Mouse (Mus musculus): Measurements from ENCODE around the gene Mllt3.
A peak's percentile ranks its signal among the peaks of the same experiment; 100 is the strongest.

Gene Mllt3

DNA sequence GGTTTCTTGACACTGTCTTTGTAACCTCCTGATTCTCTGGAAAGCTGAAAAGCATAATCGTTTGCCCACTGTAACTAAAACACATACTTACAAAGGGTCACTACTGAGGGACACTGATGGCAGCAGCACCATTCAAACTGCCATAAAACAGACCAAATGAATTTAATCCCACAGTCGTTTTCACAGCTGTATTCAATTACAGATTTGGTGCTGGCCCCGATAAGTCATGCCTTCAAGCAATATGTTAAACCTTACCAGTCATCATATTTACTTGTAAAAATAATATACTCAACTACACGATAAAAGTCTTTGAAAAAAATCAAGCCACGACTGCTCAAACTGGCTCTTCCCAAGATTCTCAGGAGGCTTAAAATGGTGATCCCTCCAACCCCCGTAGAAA, 83.7 kb downstream of the Mllt3 start:
- DNase-seq (ENCODE audit: low spot score), result no peak

DNA sequence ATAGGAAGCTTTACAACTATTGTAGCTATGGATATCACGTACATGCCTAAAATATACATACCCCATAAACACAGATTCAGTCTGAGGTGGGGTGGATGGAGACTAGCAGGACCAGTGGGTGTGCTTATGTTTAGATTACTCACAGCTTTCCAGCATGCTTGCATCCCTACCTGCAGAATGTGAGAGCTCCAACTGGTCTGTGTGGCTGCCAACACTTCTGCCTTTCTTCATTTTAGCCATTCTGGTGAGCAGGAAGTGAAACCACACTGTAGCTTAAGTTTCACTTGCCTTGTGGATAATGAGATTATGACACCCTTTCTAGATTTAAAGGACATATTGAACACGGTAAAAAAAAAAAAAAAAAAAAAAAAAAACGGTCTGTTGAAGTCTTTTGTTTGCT, 88.8 kb downstream of the Mllt3 start:
- no peak for DNase-seq (ENCODE audit: low spot score)

DNA sequence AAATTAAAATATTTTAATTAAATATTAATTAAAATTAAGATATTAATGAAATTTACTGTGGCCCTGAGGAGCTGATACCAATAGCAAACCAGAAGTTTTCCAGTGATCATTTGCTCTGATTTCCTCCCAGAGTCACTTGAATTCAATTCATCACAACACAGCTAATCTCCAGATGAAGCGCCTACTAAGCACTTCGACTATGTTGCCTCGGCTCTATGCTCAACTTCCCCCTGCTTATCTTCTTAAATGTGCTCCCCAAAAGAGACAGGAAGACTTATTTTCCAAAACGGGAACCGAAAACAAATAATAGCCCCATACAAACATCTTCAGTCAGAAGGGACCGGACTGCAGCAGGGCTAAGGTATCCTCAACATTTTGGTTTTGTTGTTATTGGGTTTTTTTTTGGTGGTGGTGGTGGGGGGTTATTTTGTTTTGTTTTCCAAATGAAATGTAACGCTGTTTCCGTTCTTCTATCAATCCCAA, 90.2 kb downstream of the Mllt3 start:
- DNase-seq (ENCODE audit: low spot score), result no peak

DNA sequence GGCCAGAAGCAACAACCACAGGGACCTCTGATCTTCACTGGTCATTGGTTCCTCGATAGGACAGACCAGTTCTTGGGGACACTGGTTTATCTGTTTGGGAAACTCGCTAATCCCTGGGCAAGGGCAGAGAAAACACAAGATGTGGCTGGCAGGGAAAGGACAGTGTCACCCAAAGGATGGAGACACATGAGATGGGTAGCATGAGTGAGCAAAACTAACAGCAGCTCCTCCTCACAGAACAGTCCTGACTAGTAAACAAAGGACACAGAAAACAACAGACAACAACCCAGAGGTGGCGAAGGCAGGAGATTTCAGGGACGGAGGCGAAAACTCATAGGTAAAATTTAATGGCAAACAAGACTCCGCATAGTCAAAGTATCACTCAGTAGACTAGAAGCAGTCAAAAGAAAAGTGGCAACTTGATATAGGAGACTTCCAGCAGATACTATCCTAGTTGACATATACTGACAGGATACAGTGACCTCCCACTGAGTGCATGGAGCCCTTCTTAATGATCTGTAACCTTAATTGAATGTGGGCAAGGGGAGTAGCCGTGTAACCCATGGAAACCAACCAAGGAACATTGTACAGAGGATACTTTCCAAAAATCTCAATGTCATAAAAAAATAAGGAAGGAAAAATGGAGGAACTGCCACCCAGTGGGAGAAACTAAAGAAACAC, 93.5 kb downstream of the Mllt3 start:
- no peak for DNase-seq (ENCODE audit: low spot score)

DNA sequence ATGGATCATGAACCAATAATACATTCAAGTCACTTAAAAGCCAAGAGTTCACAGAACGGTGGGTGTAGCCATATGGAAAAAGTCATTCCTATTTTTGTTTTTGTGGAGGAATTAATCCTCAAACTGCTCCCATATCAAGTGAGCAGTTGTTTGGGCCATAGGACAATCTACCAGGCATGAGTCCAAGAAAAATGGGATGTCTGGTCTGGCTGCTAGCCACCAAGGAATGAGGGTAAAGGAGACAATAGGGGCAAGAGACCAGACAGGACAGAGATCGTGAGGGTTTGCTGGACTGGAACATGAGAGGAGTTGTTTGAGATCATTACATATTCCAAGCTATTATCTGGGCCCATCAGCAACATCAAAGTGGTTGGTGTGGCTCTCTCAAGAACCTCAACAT, 96.8 kb downstream of the Mllt3 start:
- DNase-seq (ENCODE audit: low spot score), result no peak

DNA sequence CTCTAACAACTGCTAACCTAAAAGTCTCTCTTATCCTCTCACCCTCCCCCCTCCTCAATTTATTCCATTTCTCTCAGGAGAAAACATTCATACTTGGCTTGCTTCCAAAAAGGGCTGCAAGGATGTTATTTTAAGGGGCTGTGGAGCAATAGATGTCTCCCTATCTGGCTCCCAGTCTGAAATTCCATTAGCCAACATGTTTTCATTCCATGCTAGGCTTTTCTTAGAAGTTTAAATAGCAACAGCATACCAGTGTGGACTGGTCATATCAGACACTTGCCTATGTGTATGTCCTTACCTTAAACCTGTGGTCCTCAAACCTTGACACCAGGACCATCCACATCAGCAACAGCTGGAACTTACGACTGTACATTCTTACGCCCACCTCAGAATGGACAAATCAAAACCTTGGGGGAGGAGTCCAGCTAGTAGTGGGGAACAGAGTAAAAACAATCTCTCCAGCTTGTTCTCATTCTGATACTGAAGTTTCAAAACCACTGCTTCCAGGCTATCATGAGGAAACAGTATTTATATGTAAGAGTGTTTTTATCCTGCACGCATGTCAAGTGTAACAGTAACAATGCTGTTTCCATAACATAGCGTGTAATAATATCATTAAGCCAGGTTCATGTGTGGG, 99.3 kb downstream of the Mllt3 start:
- peak; percentile 21 for DNase-seq (ENCODE audit: low spot score)

DNA sequence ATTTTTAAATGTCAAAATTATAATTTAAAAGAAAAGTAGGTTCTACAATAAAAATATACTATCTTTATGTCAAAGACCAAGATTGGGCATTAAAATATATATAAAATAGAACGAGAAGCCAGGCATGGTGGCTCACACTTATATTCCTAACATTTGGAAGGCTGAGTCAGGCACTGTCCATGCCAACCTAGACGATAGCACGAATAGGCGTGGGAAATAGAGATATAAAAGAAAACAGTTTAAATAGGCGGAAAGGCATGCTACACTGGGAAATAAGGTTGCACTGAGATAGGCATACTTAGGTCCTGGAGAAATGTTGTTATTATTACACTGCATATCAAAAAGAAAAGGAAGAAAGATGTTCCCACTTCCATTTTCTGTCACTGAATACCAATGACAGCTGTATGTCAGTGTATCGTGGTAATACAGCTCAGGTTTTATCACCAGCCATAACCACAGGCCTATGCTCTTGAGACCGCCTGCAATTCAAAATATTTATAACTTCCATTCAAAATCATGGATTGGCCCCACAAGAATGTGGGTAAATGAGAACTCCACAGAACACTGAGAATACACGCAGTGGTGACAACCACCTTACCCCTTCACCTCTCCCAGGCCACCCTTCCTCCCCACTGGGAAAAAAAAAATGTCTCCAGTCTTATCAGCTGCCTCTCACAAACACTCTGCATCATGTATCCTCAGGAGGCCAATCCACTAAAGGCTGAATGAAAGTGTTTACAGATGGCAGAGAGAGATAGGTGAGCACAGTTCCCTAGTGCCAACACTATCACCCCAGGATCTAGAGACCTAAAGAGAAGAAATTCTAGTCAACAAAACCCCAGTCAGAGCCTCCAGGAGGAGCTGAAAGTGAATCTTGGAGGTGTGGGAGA, 102.6 kb downstream of the Mllt3 start:
- DNase-seq (ENCODE audit: low spot score), result no peak

DNA sequence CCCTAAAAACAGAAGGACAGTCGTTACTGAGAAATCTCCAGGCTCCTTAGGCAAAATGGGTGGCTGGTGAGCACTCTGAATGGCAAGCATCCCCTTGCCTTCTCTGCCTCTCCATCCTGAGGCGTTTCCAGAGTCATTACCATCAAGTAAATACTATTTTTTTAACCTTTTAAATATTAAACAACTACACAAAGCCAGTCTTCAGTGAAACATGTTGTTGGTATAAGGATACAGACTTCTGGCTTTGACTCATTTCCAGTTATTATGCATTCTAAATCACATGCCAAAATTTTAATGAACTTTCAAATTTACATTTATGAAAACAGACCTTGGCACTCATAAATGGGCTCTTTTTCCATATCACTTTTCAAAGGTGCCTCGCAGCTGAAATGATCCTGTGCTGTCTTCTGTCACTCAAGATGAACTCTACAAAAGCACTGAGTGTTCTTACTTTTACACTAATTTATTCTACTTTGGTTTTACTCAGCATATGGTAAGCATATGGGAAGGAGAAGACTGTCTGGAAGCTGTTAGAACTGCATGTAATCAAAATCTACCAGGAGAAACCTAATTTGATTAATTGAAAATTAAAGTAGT, 104.5 kb downstream of the Mllt3 start:
- DNase-seq (ENCODE audit: low spot score), result no peak

DNA sequence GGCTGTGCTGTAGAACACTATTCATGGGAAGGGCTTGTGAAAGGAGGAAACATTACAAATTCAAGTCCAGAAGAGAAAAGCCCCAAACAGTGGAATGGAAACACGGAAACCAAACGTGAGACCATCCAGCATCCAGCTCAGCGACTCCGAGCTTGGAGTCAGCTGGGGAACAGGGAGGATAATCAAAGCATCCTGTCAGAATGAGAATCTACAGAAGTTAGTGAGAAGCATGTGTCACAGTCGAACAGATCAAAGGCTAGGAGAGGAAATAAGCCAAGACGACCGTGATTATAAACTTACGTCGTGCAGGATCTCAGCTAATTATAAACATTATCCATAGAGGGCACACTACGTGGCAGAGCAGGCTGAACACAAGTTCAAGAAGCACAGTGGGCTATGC, 105.8 kb downstream of the Mllt3 start:
- DNase-seq (ENCODE audit: low spot score), result no peak

DNA sequence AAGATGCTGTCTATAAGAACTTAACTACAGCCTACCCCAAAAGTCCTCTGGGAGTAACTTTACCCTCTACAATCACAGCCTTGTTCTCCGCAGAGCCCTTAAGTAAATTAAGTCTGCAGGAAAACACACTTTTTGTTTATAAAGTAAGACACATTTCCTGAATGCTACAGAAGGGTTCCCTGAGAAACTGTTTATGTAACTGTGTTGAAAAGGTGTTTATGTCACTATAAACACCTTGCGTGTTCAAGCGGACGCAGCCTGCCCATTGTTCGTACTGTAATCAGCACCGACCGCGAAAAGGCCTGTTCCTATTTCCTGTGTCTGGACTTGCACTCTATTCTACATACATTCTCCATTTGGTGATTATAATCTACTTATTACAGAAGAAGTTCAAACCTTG, 112.5 kb downstream of the Mllt3 start:
- DNase-seq (ENCODE audit: low spot score), result no peak

DNA sequence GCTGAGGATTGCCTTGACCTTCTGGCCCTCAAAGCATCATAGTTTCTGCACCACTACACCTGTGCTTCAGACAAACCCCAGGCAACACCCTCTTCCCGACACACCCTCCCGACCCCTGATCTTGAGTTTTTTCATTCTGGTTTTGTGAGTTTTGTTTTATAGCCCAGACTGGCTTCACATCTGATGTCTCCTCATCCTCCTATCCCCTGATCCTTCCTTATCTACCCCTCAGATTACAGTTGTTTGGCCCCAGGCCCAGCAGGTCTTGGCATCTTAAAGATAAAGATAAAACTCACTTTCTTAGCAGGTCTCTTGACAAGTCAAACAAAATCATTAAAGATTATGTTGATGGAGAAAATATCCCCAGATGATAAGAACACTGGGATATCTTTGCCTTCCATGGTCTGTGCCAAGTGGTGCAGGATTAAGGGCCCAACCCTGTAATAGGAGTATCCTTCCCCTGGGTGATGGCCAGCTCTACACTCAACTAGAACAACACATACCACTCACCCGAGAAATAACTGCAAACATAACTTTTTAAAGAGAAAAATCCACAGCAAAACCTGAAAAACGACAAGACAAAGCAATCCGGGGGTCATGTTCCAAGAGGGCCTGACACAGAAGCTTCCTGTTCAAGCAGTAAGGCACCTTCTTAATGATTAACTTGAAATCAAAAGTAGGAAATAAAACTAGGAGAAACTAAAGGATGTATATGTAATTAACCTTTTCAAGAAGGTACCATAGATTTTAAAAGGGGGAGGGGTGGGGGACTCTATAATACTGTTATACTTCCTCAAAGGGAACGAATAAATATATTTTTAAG, 121.8 kb downstream of the Mllt3 start:
- DNase-seq (ENCODE audit: low spot score), result no peak

DNA sequence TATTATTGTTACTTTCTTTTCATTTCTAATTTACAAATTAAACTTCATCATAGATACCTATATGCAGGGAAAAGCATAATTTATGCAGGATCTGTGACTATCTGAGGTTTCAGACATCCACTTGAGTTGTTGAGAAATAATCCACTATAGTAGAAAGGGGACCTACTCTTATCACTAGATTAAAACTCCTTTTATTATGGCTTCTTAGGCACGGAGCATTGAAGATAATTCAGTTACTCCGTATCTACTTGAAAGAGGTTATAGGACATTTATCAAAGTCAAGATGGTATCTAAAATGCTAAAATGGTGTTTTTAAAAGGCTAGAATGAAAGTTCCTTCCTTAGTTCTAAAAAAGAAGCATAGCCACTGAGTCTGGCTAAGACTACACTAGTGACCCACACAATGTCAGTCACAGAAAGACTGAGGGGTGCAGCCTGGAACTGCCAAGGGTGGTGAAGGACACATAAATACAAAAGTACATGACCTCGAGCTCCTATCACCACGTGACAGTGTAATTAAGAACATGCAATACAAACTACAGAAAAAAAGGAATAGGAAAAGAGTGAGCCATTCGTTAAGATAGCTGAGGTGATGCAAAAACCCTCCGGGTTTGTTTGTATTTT, 127.9 kb downstream of the Mllt3 start:
- DNase-seq (ENCODE audit: low spot score), result no peak

DNA sequence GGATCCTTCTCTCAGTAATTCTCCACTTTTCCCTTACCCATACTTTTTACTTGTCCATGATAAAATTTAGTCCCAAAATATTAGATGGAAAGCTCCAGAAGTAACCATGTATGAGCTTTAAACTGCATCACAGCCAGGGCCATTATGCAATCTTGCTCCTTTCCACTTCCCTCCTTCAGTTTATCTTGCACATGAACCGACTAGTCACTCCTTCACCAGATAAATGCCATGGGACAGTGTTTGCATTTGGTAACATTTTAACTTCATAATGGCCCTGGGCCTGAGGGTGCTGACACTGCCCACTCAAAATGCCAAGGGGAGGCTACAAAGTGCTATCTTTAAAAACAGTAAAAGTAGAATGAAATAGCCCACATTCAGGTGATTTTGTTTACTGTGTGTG, 128.4 kb downstream of the Mllt3 start:
- DNase-seq (ENCODE audit: low spot score), result no peak

DNA sequence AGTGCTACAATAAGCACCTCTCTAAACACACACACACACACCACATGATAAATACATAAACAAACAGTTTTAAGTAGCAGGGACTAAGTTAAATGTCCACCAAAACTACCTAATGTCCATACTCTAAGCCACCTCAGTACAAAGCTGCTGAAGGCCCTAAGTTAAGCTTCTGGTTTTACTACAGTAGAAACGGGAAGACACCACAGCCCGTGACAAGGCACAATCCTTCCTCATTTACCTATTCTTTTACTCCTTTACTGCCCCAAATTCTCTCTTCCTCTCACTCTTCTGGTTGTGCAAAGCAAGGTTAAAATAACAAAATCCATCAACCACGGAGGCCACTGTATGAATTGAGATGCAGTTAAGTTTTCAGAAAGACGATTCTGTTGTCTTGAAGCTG, 130.6 kb downstream of the Mllt3 start:
- no peak for DNase-seq (ENCODE audit: low spot score)

DNA sequence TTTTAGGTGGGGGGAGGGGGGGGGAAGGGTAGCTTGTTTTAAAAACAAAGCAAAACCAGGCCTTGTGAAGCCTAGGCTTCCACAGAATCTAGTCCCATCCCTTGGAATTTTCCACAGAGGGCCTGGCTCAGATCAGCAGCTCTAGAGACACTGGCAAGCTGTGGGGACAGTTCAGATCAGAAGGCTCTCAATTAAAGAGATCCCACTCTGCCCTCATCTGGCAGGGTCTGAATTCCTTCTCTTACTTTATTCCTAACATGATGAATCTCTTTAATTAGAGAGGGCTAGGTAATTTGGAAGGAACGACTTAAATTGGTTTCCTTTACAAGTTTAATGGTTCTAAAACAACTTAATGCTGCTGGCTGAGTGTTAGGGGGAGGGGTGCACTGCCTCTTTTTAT, 132.0 kb downstream of the Mllt3 start:
- DNase-seq (ENCODE audit: low spot score), result no peak

DNA sequence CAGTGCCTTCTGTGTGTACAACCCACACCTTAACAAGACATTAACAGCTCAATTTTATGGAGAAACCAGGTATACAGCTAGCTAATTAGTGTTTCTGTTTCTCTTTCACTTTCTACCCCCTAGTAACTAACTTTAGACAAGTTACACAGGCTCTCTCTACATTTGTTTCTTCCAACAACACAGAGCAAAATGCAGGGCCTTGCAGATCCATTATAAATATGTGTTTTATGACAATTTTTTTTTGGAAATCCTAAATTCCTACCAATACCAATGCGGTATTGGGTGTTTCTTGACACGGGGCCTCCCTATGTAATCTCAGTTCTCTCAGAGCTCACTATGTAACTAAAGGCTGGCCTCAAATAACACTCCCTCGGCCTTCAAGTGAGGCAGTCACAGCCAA, 139.7 kb downstream of the Mllt3 start:
- no peak for DNase-seq (ENCODE audit: low spot score)

DNA sequence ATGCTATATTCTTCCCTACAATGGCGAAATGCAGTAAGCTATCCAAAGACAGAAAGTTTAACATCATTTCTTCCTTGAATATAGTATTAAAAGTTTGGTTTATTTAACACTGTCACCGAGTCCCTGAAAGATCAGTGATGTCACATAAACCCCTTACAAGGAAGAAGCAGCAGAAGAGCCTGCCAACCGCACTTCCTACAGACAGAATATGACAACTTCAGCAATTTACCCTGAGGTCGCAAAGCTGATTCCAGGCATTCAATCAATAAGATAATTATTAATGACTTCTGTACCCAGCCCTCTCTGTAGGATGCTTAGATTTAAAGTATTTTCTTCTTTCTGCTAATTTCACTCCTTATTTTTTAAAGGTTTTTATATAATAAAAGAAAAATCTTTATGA, 140.2 kb downstream of the Mllt3 start:
- DNase-seq (ENCODE audit: low spot score), result no peak

DNA sequence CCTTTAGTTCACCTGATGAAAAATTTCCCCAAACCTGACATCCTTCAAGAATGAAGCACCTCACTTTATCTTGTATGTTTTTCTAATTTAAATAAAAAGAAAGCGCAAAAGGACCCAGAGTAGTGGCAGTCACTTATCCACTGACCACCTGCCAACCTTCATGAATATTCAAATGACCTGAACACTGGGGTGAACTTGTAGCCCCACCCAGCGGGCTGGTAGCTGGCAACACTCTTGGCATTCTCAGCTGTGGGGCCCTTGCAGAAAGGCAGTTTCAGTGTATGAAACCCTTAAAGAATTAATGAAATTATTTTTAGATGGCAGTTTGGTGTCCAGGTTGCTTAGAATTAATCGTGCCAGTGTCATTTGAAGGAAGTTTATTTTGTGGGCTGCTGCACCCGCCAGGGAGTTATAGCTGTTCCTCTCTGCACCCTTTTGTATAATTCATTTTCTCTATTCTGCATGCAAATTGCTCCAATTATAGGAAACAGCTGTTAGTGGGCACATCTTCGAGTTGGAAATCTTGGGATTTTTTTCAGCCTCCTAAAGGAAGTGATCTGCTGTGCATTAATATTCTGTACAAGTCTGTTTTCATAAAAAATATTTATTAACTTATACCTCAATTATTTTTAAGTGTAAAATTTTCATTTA, 149.8 kb downstream of the Mllt3 start:
- no peak for DNase-seq (ENCODE audit: low spot score)

DNA sequence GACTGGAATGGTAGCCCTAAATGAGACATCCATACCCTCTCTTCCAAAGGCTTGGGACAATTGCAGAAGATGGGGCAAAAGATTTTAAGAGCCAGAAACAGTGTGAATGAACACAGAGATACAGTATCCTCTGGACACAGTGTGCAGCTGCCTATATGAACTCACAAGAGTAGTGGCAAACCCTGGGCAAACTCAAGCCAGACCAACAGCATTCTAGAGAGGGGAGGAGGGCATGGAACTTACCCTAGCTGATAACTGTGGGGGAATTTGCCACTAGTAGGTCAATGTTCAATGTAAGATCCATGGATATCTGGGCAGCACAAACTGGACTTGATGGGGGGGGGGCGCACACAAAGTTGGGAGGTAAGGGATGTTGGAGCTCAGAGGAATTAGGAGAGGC, 151.2 kb downstream of the Mllt3 start:
- no peak for DNase-seq (ENCODE audit: low spot score)

DNA sequence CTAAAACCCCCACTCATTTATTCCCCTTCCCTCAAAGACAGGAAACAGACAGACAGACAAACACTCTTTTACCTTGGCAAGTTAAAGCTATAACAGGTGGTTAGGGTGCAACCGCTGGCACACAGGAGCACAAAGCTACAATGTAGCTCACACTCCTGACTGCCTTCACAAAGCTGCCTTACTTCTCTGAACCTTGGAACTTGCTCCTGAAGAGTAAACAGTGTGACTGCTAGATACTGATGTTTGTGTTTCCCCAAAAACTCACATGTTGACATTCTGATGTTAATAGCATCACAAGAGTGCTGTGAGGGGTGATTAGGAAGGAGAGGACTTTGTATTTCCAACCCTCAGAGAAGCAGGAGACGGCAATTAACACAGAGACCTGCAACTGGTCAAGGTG, 151.6 kb downstream of the Mllt3 start:
- DNase-seq (ENCODE audit: low spot score), result peak; percentile 64

DNA sequence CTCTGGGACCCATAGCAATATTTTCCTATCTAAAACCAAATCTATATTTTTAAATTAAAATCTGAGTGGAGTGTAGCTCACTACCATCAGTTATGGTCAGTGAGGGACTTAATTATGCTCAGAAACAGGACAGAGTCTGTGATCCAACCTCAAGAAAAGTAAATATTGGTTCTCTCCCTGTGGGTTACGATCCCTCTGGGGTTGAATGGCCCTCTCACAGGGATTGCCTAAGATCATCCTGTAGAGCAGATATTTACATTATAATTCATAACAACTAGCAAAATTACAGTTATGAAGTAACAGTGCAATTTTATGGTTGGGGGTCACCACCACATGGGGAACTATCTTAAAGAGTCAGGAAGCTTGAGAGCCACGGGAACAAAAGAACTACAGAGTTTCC, 152.9 kb downstream of the Mllt3 start:
- no peak for DNase-seq (ENCODE audit: low spot score)
